Mouse (Mus musculus): Measurements from ENCODE around the gene Hfe. TPM values are rescaled to one million over a fixed set of nuclear protein-coding genes. Genes with fewer than 3 reads are reported as not detected.
"Not testable (repeated sequence)": the region's sequence is repeated elsewhere in the genome, so short reads cannot be mapped to it uniquely, and the experiment has no call there.

The Hfe gene
- polyA plus RNA-seq, 1 experiment = not detected

- Histone ChIP-seq H3K4me1 (ENCODE audit: control insufficient read depth, insufficient read depth, low read length) (no peaks in the 10 kb centered on the region), H3K4me3 (ENCODE audit: insufficient read depth, low read depth, low read length) (peak within 1 kb of the TSS; percentile 60), H3K27ac (ENCODE audit: insufficient read depth, low read depth, low read length) (peak within 1 kb of the TSS; percentile 85)
- under 1% methylated on average over 29 of the region's 32 CpGs for WGBS
- TF ChIP-seq POLR2A (IDR thresholded peaks at IDR 0.05; ENCODE audit: insufficient read depth, low read depth, low read length) (no peak), CTCF (IDR thresholded peaks at IDR 0.05; ENCODE audit: insufficient read depth, low read depth, low read length) (no peak)
Measured at GRCm38 (mm10) chr13:23683755-23684281, 26.8 kb downstream of the Hfe start, which contains the start of the genes Hist1h2ac and Hist1h2bc. Hist1h2ac (minus strand) TSS chr13:23683948. Hist1h2bc (plus strand) TSS chr13:23684199.

DNA sequence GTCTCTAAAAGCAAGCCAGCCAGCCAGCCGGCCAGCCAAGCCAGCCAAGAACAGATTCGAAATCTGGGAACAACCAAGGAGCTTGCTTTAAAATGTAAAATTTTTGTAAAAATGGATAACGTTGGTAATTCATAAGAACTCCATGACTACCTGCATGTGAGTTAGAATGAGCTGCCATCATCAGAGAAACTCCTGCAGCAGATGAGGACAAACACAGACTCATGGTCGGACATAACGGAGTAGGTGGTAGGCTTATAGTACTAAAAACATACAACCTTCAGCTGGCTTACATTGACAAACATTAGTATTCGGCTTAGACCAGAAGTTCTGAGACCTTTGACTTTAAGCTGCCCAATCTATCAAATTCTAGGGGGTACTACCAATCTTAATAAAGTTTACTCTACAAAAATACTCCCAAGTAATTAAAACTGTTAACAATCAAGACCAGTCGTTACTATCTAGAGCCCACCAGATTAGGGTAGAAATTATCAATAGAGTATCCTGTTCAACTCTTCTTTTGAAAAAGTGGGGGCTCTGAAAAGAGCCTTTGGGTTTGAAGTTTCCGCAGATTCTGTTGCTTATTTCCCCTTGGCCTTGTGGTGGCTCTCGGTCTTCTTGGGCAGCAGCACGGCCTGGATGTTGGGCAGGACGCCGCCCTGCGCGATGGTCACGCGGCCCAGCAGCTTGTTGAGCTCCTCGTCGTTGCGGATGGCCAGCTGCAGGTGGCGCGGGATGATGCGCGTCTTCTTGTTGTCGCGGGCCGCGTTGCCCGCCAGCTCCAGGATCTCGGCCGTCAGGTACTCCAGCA, 27.5 kb downstream of the Hfe start:
- H3K4me3 ChIP-seq (ENCODE audit: insufficient read depth, low read depth, low read length) = peak overlapping the region; percentile 60
- not testable (repeated sequence) for H3K27ac ChIP-seq (ENCODE audit: insufficient read depth, low read depth, low read length); H3K4me1 ChIP-seq (ENCODE audit: control insufficient read depth, insufficient read depth, low read length)
- whole genome bisulfite sequencing = 11% methylated on average over 13 of the region's 30 CpGs

DNA sequence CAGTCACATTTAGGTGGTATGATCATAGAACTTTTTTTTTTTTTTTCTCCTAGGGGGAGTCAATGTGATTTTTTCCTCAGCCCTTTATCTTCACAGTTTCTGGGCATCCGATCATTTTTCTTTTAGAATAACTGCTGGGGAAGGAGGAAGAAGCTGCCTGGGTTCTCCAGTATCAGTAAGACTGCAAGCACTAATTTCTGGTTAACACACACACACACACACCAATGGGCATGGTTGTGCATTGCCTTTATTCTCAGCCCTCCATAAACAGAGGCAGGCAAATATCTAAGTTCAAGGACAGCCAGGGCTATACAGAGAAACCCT, 28.1 kb downstream of the Hfe start:
- no peaks in the 10 kb centered on the region for H3K4me1 ChIP-seq (ENCODE audit: control insufficient read depth, insufficient read depth, low read length)
- WGBS = 44% methylated on average over 1 of the region's 1 CpGs
- no peak for TF ChIP-seq CTCF (IDR thresholded peaks at IDR 0.05; ENCODE audit: insufficient read depth, low read depth, low read length)
- no peak for TF ChIP-seq POLR2A (IDR thresholded peaks at IDR 0.05; ENCODE audit: insufficient read depth, low read depth, low read length)
- H3K4me3 ChIP-seq (ENCODE audit: insufficient read depth, low read depth, low read length) = no peak overlapping the region
- H3K27ac ChIP-seq (ENCODE audit: insufficient read depth, low read depth, low read length) = no peak overlapping the region

GRCm38 (mm10) chr13:23681990-23682582, 28.6 kb downstream of the Hfe start:
- TF ChIP-seq POLR2A (IDR thresholded peaks at IDR 0.05; ENCODE audit: insufficient read depth, low read depth, low read length) = no peak
- no peak for TF ChIP-seq CTCF (IDR thresholded peaks at IDR 0.05; ENCODE audit: insufficient read depth, low read depth, low read length)
- Histone ChIP-seq H3K4me3 (ENCODE audit: insufficient read depth, low read depth, low read length) (no peak overlapping the region), H3K4me1 (ENCODE audit: control insufficient read depth, insufficient read depth, low read length) (no peaks in the 10 kb centered on the region), H3K27ac (ENCODE audit: insufficient read depth, low read depth, low read length) (no peak overlapping the region)
- 93% methylated on average over 6 of the region's 6 CpGs for WGBS

DNA sequence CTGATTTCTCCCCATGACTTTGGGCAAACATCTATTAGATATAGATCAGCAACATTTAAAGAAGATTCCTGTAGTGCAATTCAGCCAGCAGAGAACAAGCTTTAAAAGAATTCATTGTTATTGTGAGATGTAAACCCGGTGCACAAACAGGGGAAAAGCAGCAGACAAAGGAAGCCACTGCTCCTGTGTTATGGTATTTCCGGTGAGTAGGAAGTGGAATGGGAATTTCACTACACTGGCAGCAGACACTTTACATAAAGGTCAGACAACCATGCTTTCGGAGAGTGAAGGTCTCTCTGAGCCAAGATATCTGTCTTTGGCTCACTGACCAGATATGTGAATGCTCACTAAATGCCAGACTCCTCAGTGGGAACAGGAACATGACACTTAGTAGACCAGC, 48.1 kb downstream of the Hfe start:
- Histone ChIP-seq H3K4me3 (ENCODE audit: insufficient read depth, low read depth, low read length) (no peak overlapping the region), H3K27ac (ENCODE audit: insufficient read depth, low read depth, low read length) (no peak overlapping the region), H3K4me1 (ENCODE audit: control insufficient read depth, insufficient read depth, low read length) (no peaks in the 10 kb centered on the region)
- 59% methylated on average over 3 of the region's 3 CpGs for WGBS
- TF ChIP-seq POLR2A (IDR thresholded peaks at IDR 0.05; ENCODE audit: insufficient read depth, low read depth, low read length) (no peak), CTCF (IDR thresholded peaks at IDR 0.05; ENCODE audit: insufficient read depth, low read depth, low read length) (no peak)

GRCm38 (mm10) chr13:23659636-23660366, 50.9 kb downstream of the Hfe start:
- no peaks in the 10 kb centered on the region for H3K4me1 ChIP-seq (ENCODE audit: control insufficient read depth, insufficient read depth, low read length)

More at GRCm38 (mm10) chr13:23659636-23660366, 50.9 kb downstream of the Hfe start:
- TF ChIP-seq POLR2A (IDR thresholded peaks at IDR 0.05; ENCODE audit: insufficient read depth, low read depth, low read length) (no peak), CTCF (IDR thresholded peaks at IDR 0.05; ENCODE audit: insufficient read depth, low read depth, low read length) (no peak)
- Histone ChIP-seq H3K27ac (ENCODE audit: insufficient read depth, low read depth, low read length) (no peak overlapping the region), H3K4me3 (ENCODE audit: insufficient read depth, low read depth, low read length) (no peak overlapping the region)
- 31% methylated on average over 6 of the region's 6 CpGs for WGBS

Other genes with a start within 250 kb of the Hfe start
- not detected in 2 replicates for gene Btn1a1, start 245.0 kb downstream of the Hfe start, polyA plus RNA-seq (2012; ENCODE audit: insufficient read depth, insufficient read length, low replicate concordance, missing spikeins)
- not detected in 2 replicates for gene Btn2a2, start 222.0 kb downstream of the Hfe start, polyA plus RNA-seq (2012; ENCODE audit: insufficient read depth, insufficient read length, low replicate concordance, missing spikeins)
- not detected in 2 replicates for gene Hist1h4h, start 179.8 kb downstream of the Hfe start, polyA plus RNA-seq (2012; ENCODE audit: insufficient read depth, insufficient read length, low replicate concordance, missing spikeins)
- gene Hist1h2af, start 176.9 kb downstream of the Hfe start, polyA plus RNA-seq (2012; ENCODE audit: insufficient read depth, insufficient read length, low replicate concordance, missing spikeins) = not detected in 2 replicates
- not detected in 2 replicates for gene Hist1h3g, start 175.4 kb downstream of the Hfe start, polyA plus RNA-seq (2012; ENCODE audit: insufficient read depth, insufficient read length, low replicate concordance, missing spikeins)
- gene Hist1h2bh, start 167.5 kb downstream of the Hfe start, polyA plus RNA-seq (2012; ENCODE audit: insufficient read depth, insufficient read length, low replicate concordance, missing spikeins) = not detected in 2 replicates
- not detected in 2 replicates for gene Hist1h3f, start 166.8 kb downstream of the Hfe start, polyA plus RNA-seq (2012; ENCODE audit: insufficient read depth, insufficient read length, low replicate concordance, missing spikeins)
- not detected in 2 replicates for gene Hist1h4f, start 159.2 kb downstream of the Hfe start, polyA plus RNA-seq (2012; ENCODE audit: insufficient read depth, insufficient read length, low replicate concordance, missing spikeins)
- not detected in 2 replicates for gene Hist1h1d, start 157.6 kb downstream of the Hfe start, polyA plus RNA-seq (2012; ENCODE audit: insufficient read depth, insufficient read length, low replicate concordance, missing spikeins)
- gene Hist1h3e, start 148.5 kb downstream of the Hfe start, polyA plus RNA-seq (2012; ENCODE audit: insufficient read depth, insufficient read length, low replicate concordance, missing spikeins) = not detected in 2 replicates
- not detected in 2 replicates for gene Hist1h2ae, start 139.6 kb downstream of the Hfe start, polyA plus RNA-seq (2012; ENCODE audit: insufficient read depth, insufficient read length, low replicate concordance, missing spikeins)
- gene Hist1h2bg, start 139.5 kb downstream of the Hfe start, polyA plus RNA-seq (2012; ENCODE audit: insufficient read depth, insufficient read length, low replicate concordance, missing spikeins) = not detected in 2 replicates
- gene Hist1h2bf, start 136.7 kb downstream of the Hfe start, polyA plus RNA-seq (2012; ENCODE audit: insufficient read depth, insufficient read length, low replicate concordance, missing spikeins) = not detected in 2 replicates
- gene Hist1h2ad, start 136.5 kb downstream of the Hfe start, polyA plus RNA-seq (2012; ENCODE audit: insufficient read depth, insufficient read length, low replicate concordance, missing spikeins) = not detected in 2 replicates
- gene Hist1h3d, start 135.1 kb downstream of the Hfe start, polyA plus RNA-seq (2012; ENCODE audit: insufficient read depth, insufficient read length, low replicate concordance, missing spikeins) = not detected in 2 replicates
- gene Hist1h4d, start 129.3 kb downstream of the Hfe start, polyA plus RNA-seq (2012; ENCODE audit: insufficient read depth, insufficient read length, low replicate concordance, missing spikeins) = not detected in 2 replicates
- gene Hist1h2be, start 89.7 kb downstream of the Hfe start, polyA plus RNA-seq (2012; ENCODE audit: insufficient read depth, insufficient read length, low replicate concordance, missing spikeins) = not detected in 2 replicates
- not detected in 2 replicates for gene Hist1h1e, start 88.3 kb downstream of the Hfe start, polyA plus RNA-seq (2012; ENCODE audit: insufficient read depth, insufficient read length, low replicate concordance, missing spikeins)
- not detected in 2 replicates for gene Hist1h2ac, start 26.9 kb downstream of the Hfe start, polyA plus RNA-seq (2012; ENCODE audit: insufficient read depth, insufficient read length, low replicate concordance, missing spikeins)
- gene Hist1h2bc, start 26.7 kb downstream of the Hfe start, polyA plus RNA-seq (2012; ENCODE audit: insufficient read depth, insufficient read length, low replicate concordance, missing spikeins) = not detected in 2 replicates
- not detected in 2 replicates for gene Hist1h1t, start 15.0 kb downstream of the Hfe start, polyA plus RNA-seq (2012; ENCODE audit: insufficient read depth, insufficient read length, low replicate concordance, missing spikeins)
- not detected in 2 replicates for gene Hist1h4c, start 12.4 kb downstream of the Hfe start, polyA plus RNA-seq (2012; ENCODE audit: insufficient read depth, insufficient read length, low replicate concordance, missing spikeins)
- not detected in 2 replicates for gene Hist1h1c, start 28.0 kb upstream of the Hfe start, polyA plus RNA-seq (2012; ENCODE audit: insufficient read depth, insufficient read length, low replicate concordance, missing spikeins)
- not detected in 2 replicates for gene Hist1h3c, start 34.7 kb upstream of the Hfe start, polyA plus RNA-seq (2012; ENCODE audit: insufficient read depth, insufficient read length, low replicate concordance, missing spikeins)
- not detected in 2 replicates for gene Hist1h2bb, start 35.9 kb upstream of the Hfe start, polyA plus RNA-seq (2012; ENCODE audit: insufficient read depth, insufficient read length, low replicate concordance, missing spikeins)
- gene Hist1h2ab, start 40.3 kb upstream of the Hfe start, polyA plus RNA-seq (2012; ENCODE audit: insufficient read depth, insufficient read length, low replicate concordance, missing spikeins) = not detected in 2 replicates
- not detected in 2 replicates for gene Hist1h3b, start 41.4 kb upstream of the Hfe start, polyA plus RNA-seq (2012; ENCODE audit: insufficient read depth, insufficient read length, low replicate concordance, missing spikeins)
- gene Hist1h4b, start 46.2 kb upstream of the Hfe start, polyA plus RNA-seq (2012; ENCODE audit: insufficient read depth, insufficient read length, low replicate concordance, missing spikeins) = not detected in 2 replicates
- gene Hist1h4a, start 50.4 kb upstream of the Hfe start, polyA plus RNA-seq (2012; ENCODE audit: insufficient read depth, insufficient read length, low replicate concordance, missing spikeins) = not detected in 2 replicates
- gene Hist1h3a, start 51.5 kb upstream of the Hfe start, polyA plus RNA-seq (2012; ENCODE audit: insufficient read depth, insufficient read length, low replicate concordance, missing spikeins) = not detected in 2 replicates
- not detected in 2 replicates for gene Hist1h1a, start 52.8 kb upstream of the Hfe start, polyA plus RNA-seq (2012; ENCODE audit: insufficient read depth, insufficient read length, low replicate concordance, missing spikeins)
- gene Trim38, start 59.1 kb upstream of the Hfe start, polyA plus RNA-seq (2012; ENCODE audit: insufficient read depth, insufficient read length, low replicate concordance, missing spikeins) = not detected in 2 replicates
- not detected in 2 replicates for gene Slc17a2, start 96.1 kb upstream of the Hfe start, polyA plus RNA-seq (2012; ENCODE audit: insufficient read depth, insufficient read length, low replicate concordance, missing spikeins)
- gene Slc17a3, start 128.6 kb upstream of the Hfe start, polyA plus RNA-seq (2012; ENCODE audit: insufficient read depth, insufficient read length, low replicate concordance, missing spikeins) = not detected in 2 replicates
- gene Slc17a1, start 156.9 kb upstream of the Hfe start, polyA plus RNA-seq (2012; ENCODE audit: insufficient read depth, insufficient read length, low replicate concordance, missing spikeins) = not detected in 2 replicates
- not detected in 2 replicates for gene Slc17a4, start 204.2 kb upstream of the Hfe start, polyA plus RNA-seq (2012; ENCODE audit: insufficient read depth, insufficient read length, low replicate concordance, missing spikeins)
- not detected in 2 replicates for gene Hist1h2ba, start 223.3 kb upstream of the Hfe start, polyA plus RNA-seq (2012; ENCODE audit: insufficient read depth, insufficient read length, low replicate concordance, missing spikeins)
- not detected in 2 replicates for gene Hist1h2aa, start 223.6 kb upstream of the Hfe start, polyA plus RNA-seq (2012; ENCODE audit: insufficient read depth, insufficient read length, low replicate concordance, missing spikeins)

Measured in olfactory bulb, adult 2 months (tissue).